Comparison of ENCODE assay signal across 19 mouse cellular contexts in the genomic region with DNA sequence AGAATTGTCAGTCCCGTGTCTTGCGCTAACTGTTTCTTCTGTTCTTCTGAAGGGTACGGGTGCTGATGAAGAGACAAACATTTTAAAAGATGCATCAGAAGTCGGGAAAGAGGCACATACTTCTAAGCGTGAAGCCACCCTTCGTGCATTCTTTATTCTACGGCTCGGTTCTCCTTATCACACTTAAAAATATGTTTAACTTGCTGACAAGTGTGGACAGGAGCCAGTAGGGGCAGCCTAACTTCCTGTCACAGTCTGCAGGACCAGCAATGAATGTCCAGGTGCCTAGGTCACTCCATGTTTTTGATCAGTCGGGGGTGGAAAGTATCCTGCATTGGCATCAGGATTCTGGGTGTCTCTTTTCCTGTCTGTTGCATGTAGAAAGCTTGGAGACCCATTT.
A peak's percentile ranks its signal among the peaks of the same experiment; 100 is the strongest.
DNase-seq lines count a peak whose midpoint lies in the region; ATAC-seq and TF ChIP-seq lines count a peak whose summit lies in the region.
"Had no signal": no experiment of that assay in that cellular context is flagged by ENCODE, and none has a peak within 500 bp of the region (broad histone marks: within the 10 kb centered on the region; RNA-seq: fewer than 3 reads in every experiment).

No protein-coding gene starts in this region.

- H3K27me3 ChIP-seq in heart, embryonic 14.5 days (ENCODE audit: control insufficient read depth, insufficient read depth, low read length) = no peaks in the 10 kb centered on the region
- H3K27me3 ChIP-seq in heart, adult 2 months (ENCODE audit: control insufficient read depth, insufficient read depth, low read length) = no peaks in the 10 kb centered on the region
- no peaks in the 10 kb centered on the region for H3K27me3 ChIP-seq in lung, embryonic 14.5 days (ENCODE audit: insufficient read depth, low read length)
- no peaks in the 10 kb centered on the region for H3K27me3 ChIP-seq in hindbrain, embryonic 12.5 days
- no peaks in the 10 kb centered on the region for H3K27me3 ChIP-seq in small intestine, adult 2 months (ENCODE audit: control insufficient read depth, insufficient read depth, low read length)
- H3K27me3 ChIP-seq: embryonic facial prominence, embryonic 15.5 days; liver, embryonic 15.5 days; neural tube, embryonic 12.5 days had no signal

- TF ChIP-seq EP300 in heart, adult 2 months (IDR thresholded peaks at IDR 0.05; ENCODE audit: insufficient read depth, low read depth, low read length) = no peak

- ATAC-seq in heart, embryonic 14.5 days (ENCODE audit: insufficient number of reproducible peaks, insufficient read depth, low FRiP score, low read depth) = no peak
- ATAC-seq in lung, embryonic 14.5 days (ENCODE audit: insufficient read depth) = no peak
- ATAC-seq in hindbrain, embryonic 12.5 days (ENCODE audit: low FRiP score) = no peak

- 34% methylated on average over 9 of the region's 9 CpGs for WGBS in heart, embryonic 14.5 days
- 51% methylated on average over 9 of the region's 9 CpGs for WGBS in heart, adult 2 months
- WGBS in lung, embryonic 14.5 days = 43% methylated on average over 9 of the region's 9 CpGs
- WGBS in hindbrain, embryonic 12.5 days = 79% methylated on average over 9 of the region's 9 CpGs
- 67% methylated on average over 9 of the region's 9 CpGs for WGBS in small intestine, adult 2 months

- no peak overlapping the region for H3K9ac ChIP-seq in heart, embryonic 14.5 days (ENCODE audit: low read length)
- H3K9ac ChIP-seq in heart, adult 2 months (ENCODE audit: low read depth, low read length) = no peak overlapping the region
- no peak overlapping the region for H3K9ac ChIP-seq in lung, embryonic 14.5 days
- H3K9ac ChIP-seq in hindbrain, embryonic 12.5 days = no peak overlapping the region
- H3K9ac ChIP-seq: embryonic facial prominence, embryonic 15.5 days; limb, embryonic 13.5 days; liver, embryonic 15.5 days; neural tube, embryonic 12.5 days had no signal

- intact Hi-C loops in heart, adult 2 months (cut with DNase I) = no loop called here

- DNase-seq in heart, adult 2 months = no peak
- peak; percentile 22 for DNase-seq in lung, embryonic 14.5 days
- DNase-seq in lung, postnatal 4 days = no peak
- DNase-seq in left cerebral cortex, adult 9 months (ENCODE audit: low spot score in 2 of 2) = no peak
- no peak for DNase-seq in MN1 (ENCODE audit: low spot score)
- DNase-seq: cerebellum, adult 9-10 months; gastrocnemius, postnatal 10 days; kidney, postnatal 25 days; right cerebral cortex, postnatal 25 days; thymus, postnatal 25 days had no signal

- TF ChIP-seq POLR2A in heart, adult 2 months (IDR thresholded peaks at IDR 0.05; ENCODE audit: insufficient read depth, low read depth, low read length) = no peak
- no peak for TF ChIP-seq POLR2A in small intestine, adult 2 months (IDR thresholded peaks at IDR 0.05; ENCODE audit: low read depth, low read length)

- peaks cover 9% of the 10 kb centered on the region for H3K36me3 ChIP-seq in heart, embryonic 14.5 days (ENCODE audit: control insufficient read depth, insufficient read depth, low read length)
- H3K36me3 ChIP-seq in heart, adult 2 months (ENCODE audit: control insufficient read depth, insufficient read depth, low read length) = no peaks in the 10 kb centered on the region; the same call in 1 of the 2 replicates
- no peaks in the 10 kb centered on the region; the same call in 1 of the 2 replicates for H3K36me3 ChIP-seq in lung, embryonic 14.5 days (ENCODE audit: insufficient read depth)
- H3K36me3 ChIP-seq in hindbrain, embryonic 12.5 days = 0 out of 2 replicates have a peak, but pooled peaks cover 4% of the 10 kb centered on the region
- no peaks in the 10 kb centered on the region for H3K36me3 ChIP-seq in small intestine, adult 2 months (ENCODE audit: control insufficient read depth, insufficient read depth, low read length)
- H3K36me3 ChIP-seq: embryonic facial prominence, embryonic 15.5 days; limb, embryonic 13.5 days; liver, embryonic 15.5 days; neural tube, embryonic 12.5 days had no signal

- peak overlapping the region; percentile 22; the same call in 1 of the 2 replicates for H3K4me2 ChIP-seq in heart, embryonic 14.5 days (ENCODE audit: low read length)
- H3K4me2 ChIP-seq in lung, embryonic 14.5 days = no peak overlapping the region
- no peak overlapping the region for H3K4me2 ChIP-seq in hindbrain, embryonic 12.5 days (replicated peaks)
- H3K4me2 ChIP-seq: embryonic facial prominence, embryonic 15.5 days; limb, embryonic 13.5 days; liver, embryonic 15.5 days; neural tube, embryonic 12.5 days had no signal

- peaks cover 17 to 50% of the 10 kb centered on the region in 2 experiments for H3K4me1 ChIP-seq in heart, embryonic 14.5 days (ENCODE audit: control insufficient read depth in 2 of 2, insufficient read depth in 2 of 2, low read length in 2 of 2)
- H3K4me1 ChIP-seq in heart, adult 2 months (ENCODE audit: control insufficient read depth, insufficient read depth, low read length) = no peaks in the 10 kb centered on the region
- H3K4me1 ChIP-seq in lung, embryonic 14.5 days (ENCODE audit: insufficient read depth) = peaks cover 8% of the 10 kb centered on the region
- H3K4me1 ChIP-seq in hindbrain, embryonic 12.5 days = peaks cover 43% of the 10 kb centered on the region
- peaks cover 19% of the 10 kb centered on the region; the same call in 1 of the 2 replicates for H3K4me1 ChIP-seq in small intestine, adult 2 months (ENCODE audit: control insufficient read depth, insufficient read depth, insufficient read length, low read length)
- H3K4me1 ChIP-seq: liver, embryonic 15.5 days had no signal

- no peak for TF ChIP-seq CTCF in heart, adult 2 months (IDR thresholded peaks at IDR 0.05)
- TF ChIP-seq CTCF in lung, embryonic 14.5 days (IDR thresholded peaks at IDR 0.05; ENCODE audit: low read depth) = no peak
- TF ChIP-seq CTCF in small intestine, adult 2 months (IDR thresholded peaks at IDR 0.05; ENCODE audit: extremely low read depth, insufficient read length, insufficient replicate concordance, low read depth, low read length) = no peak

- H3K9me3 ChIP-seq in heart, embryonic 14.5 days (ENCODE audit: control insufficient read depth, low read length) = no peaks in the 10 kb centered on the region
- no peaks in the 10 kb centered on the region for H3K9me3 ChIP-seq in lung, embryonic 14.5 days (ENCODE audit: low read depth, low read length)
- no peaks in the 10 kb centered on the region for H3K9me3 ChIP-seq in hindbrain, embryonic 12.5 days (replicated peaks)
- H3K9me3 ChIP-seq: embryonic facial prominence, embryonic 15.5 days; heart, embryonic 10.5 days; limb, embryonic 13.5 days; liver, embryonic 15.5 days; neural tube, embryonic 12.5 days had no signal

- peak overlapping the region; percentile 10 to 34; a peak in 2 of 4 replicates for H3K27ac ChIP-seq in heart, embryonic 14.5 days (replicated peaks in 1 of 2; ENCODE audit: control insufficient read depth in 1 of 2, insufficient read depth in 1 of 2, low read depth in 2 of 2, low read length in 2 of 2)
- H3K27ac ChIP-seq in heart, adult 2 months = no peak overlapping the region
- no peak overlapping the region for H3K27ac ChIP-seq in lung, embryonic 14.5 days (ENCODE audit: low read depth)
- H3K27ac ChIP-seq in hindbrain, embryonic 12.5 days = peak overlapping the region; percentile 73
- 0 out of 2 replicates have a peak overlapping the region, but pooled peaks have one; percentile 12 for H3K27ac ChIP-seq in small intestine, adult 2 months (ENCODE audit: insufficient read depth, low read depth, low read length)
- H3K27ac ChIP-seq: embryonic facial prominence, embryonic 15.5 days; limb, embryonic 13.5 days; liver, embryonic 15.5 days; neural tube, embryonic 12.5 days had no signal

- H3K79me2 ChIP-seq in heart, adult 2 months (replicated peaks; ENCODE audit: control insufficient read depth, insufficient read depth, low read length) = no peaks in the 10 kb centered on the region

- H3K4me3 ChIP-seq in heart, embryonic 14.5 days (ENCODE audit: control insufficient read depth in 1 of 2, insufficient read depth in 1 of 2, low read depth in 1 of 2, low read length in 2 of 2) = no peak overlapping the region
- H3K4me3 ChIP-seq in heart, adult 2 months = no peak overlapping the region
- no peak overlapping the region for H3K4me3 ChIP-seq in lung, embryonic 14.5 days (ENCODE audit: low read depth, low read length)
- no peak overlapping the region for H3K4me3 ChIP-seq in hindbrain, embryonic 12.5 days
- H3K4me3 ChIP-seq in small intestine, adult 2 months (ENCODE audit: low read depth, low read length) = no peak overlapping the region
- H3K4me3 ChIP-seq: embryonic facial prominence, embryonic 15.5 days; heart, embryonic 10.5 days; left cerebral cortex, adult 2 months; limb, embryonic 13.5 days; liver, embryonic 15.5 days; neural tube, embryonic 12.5 days had no signal

Comparison
In these comparisons a context has a peak if more than half of its experiments do, and no peak if none do; other contexts are left out.
1. H3K27ac ChIP-seq: peak in heart, embryonic 14.5 days (2 of 2), hindbrain, embryonic 12.5 days (single experiment) and small intestine, adult 2 months (single experiment); none in heart, adult 2 months (single experiment) and lung, embryonic 14.5 days (single experiment).